Mouse (Mus musculus): ENCODE measurements around the gene Rbms2.

- TF ChIP-seq CTCF (IDR thresholded peaks at IDR 0.05; ENCODE audit: low read depth, low read length): no peak
- TF ChIP-seq POLR2A (IDR thresholded peaks at IDR 0.05; ENCODE audit: insufficient read depth, low read length): no peak
- no peak for TF ChIP-seq EP300 (IDR thresholded peaks at IDR 0.05; ENCODE audit: insufficient read depth, low read depth, low read length)
These were observed 13.0 kb downstream of the Rbms2 start for GRCm38 (mm10) chr10:128167091-128167490.
